Mouse (Mus musculus) left cerebral cortex, postnatal 25 days (tissue): ENCODE results near the gene Dpf1. TPM values are rescaled to one million over a fixed set of nuclear protein-coding genes. Genes with fewer than 3 reads are reported as not detected.

Experiments used
- DNase-seq, 2 experiments: peaks; one replicate each; pipeline ENCODE4 v3.0.0; 2022; ENCODE audit warnings: low spot score in 2 of 2, mixed read lengths in 1 of 2
- intact Hi-C: fragments of 180-260 bp; cut with DNase I; formaldehyde crosslinking; loops from one replicate; pipeline ENCODE4 v1.15.1; 2025
- total RNA-seq, 2 experiments: library from RNA; stranded (reverse); gene quantifications; 2 replicates each; pipeline ENCODE4 v1.2.3; 2021

Dpf1 gene
- total RNA-seq, 2 experiments from 2014 or later, result 110 to 115 TPM

DNA sequence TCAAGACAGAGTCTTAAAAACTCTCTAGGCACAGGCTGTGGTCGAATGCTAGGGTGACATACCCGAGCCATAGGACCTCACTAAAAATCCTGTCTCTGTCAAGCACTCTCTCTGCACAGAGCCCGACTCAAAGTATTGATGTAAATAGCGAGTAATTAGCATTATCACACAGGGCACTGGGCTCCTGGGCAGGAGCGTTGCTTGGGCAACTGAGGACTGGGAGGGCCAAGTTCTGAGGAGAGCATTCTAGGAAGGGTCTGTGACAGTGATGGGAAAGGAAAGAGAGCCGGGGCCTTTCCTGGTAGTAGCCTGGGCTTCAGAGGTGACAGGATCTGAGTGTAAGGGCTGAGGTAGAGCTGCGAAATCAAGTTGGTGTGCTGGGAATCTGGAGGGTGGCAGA lies 2.4 kb downstream of the Dpf1 start:
- intact Hi-C loops, result loop anchor here (2.0 kb wide), 1 partner anchor 59 kb away; no protein-coding TSS in a partner anchor
- no peak for DNase-seq

DNA sequence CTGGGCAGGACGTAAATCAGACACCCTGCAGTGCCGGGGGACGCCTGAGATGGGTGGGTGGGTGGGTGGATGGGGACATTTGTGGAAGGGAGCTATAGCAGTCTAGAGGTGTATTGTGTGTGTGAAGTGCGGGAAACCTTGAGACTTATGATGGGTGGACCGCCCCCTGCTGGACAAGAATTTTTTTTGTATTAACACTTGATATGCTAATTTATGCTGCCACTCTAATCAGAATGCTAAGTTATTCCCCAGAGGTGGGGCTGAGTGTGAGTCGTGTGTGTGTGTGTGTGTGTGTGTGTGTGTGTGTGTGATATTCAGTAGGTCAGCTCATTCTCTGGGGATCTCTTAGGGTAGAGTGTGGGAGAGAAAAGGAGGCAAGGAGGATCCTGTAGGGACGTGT lies 2.9 kb downstream of the Dpf1 start:
- peak; percentile 51 to 64 for DNase-seq
- intact Hi-C loops, result loop anchor here (2.0 kb wide), 1 partner anchor 58 kb away; no protein-coding TSS in a partner anchor

DNA sequence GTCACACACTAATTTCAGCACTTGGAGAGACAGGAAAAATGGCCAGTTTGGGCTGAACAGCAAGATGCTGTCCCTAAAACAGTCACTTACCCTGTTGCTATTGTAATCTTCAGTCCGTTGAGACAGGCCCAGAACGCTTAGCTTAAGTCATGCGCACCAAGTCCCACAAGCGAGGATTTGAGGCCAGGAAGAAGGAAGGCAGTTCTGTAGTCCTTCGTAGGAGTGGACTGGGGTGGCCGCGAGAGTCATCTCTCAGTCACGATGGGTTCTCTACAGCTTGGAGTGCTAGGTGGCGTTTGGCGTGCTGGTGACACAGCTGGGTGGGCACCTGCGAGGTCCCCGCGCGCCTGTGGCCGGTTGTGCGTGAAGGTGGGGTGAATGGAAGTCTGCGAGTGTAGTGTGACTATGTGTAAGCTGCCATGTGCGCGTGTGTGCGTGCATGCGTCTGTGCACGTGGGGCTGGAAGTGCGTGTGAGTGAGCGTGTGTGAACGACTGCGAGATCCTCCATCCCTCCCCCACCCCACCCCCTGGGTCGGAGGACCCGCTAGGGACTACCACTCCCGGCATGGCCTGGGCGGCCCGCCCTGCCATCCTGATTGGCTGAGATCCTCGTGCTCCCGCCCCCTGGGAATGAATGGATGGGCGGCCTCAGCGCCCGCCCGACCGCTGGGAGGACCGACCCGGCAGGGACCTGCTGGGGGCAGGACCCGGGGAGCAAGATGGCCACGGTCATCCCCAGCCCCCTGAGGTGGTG lies 3.8 kb downstream of the Dpf1 start:
- intact Hi-C loops, result loop anchor here (2.0 kb wide), 1 partner anchor 57 kb away; no protein-coding TSS in a partner anchor
- peak; percentile 94 to 97 for DNase-seq

GRCm38 (mm10) chr7:29309221-29309721 lies 5.5 kb downstream of the Dpf1 start:
- intact Hi-C loops, result no loop called here
- peak; percentile 70 to 78 for DNase-seq

- intact Hi-C loops, result no loop called here
- DNase-seq, result no peak
Observed at GRCm38 (mm10) chr7:29309749-29310148, 6.0 kb downstream of the Dpf1 start.

- intact Hi-C loops, result no loop called here
- DNase-seq, result peak; percentile 52 to 78
Observed at GRCm38 (mm10) chr7:29313051-29313450, 9.3 kb downstream of the Dpf1 start.

DNA sequence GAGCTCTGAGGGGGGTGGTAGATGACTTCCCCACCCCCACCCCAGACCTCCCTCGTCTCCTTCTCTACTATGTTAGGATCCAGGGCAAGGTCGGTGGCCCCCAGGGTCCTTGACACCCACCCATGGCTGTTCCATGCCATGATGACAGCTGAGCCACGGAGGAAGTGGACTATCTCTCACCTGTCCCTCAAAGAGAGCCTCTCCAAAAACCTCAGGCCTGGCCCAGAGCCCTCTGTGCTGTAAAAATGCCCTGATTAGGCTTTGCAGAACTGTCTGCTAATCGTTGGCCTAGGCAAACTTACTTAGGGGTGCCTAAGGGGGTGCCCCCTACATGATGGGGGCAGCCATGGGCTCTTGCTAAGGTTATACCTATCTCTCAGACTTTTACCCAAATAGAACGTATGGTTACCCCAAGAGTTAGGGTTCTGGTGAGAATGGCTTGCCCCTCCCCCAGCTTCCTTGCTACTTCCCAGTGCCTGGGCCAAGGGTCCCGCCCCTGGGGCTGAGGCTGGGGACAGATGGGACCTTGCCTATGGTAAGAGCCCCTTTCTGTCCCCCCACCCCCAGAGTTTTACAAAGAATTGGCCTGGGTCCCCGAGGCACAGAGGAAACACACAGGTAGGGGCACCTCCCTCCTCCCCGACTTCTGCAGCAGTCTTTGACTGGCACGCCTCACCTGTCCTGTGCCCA lies 10.0 kb downstream of the Dpf1 start:
- DNase-seq, result no peak
- intact Hi-C loops, result no loop called here

DNA sequence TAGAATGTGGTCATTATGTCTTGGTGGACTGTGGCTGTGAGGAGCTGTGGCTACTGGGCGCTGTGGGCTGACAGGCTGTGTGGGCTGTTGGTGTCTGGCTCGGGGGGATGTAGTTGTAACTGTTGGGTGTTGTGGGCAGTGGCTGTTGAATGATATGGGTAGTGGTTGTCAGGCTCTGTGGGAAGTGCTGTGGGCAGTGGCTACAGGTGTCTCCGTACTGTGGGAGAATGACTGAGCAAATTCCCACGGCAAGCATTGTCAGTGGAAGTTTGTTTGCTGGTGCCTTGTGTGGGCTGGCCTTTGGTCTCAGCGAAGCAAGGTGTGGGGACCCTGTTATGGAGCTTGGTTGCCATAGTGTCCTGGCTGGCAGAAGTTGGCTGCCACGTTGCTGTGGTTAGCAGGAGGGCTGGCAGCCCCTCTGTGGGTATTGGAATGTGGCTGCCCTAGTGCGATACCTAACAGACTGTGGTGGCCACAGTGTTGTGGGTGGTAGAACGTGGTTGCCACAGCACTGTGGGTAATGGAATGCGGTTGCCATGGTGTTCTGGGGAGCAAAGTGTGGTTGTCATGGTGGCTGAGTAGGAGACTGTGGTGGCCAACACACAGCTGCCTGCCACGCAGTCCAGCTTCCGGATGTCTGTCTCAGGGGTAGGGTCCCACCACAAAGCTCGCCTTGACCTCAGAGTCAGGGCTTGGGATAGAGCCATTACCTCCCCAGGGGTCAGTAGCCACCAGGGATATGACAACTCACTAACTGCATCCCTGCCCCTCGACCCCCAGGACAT lies 11.3 kb downstream of the Dpf1 start:
- intact Hi-C loops, result no loop called here
- DNase-seq, result peak; percentile 77 to 91

- intact Hi-C loops, result no loop called here
- peak; percentile 45 to 78 for DNase-seq
Observed at GRCm38 (mm10) chr7:29316137-29316734, 12.5 kb downstream of the Dpf1 start.

DNA sequence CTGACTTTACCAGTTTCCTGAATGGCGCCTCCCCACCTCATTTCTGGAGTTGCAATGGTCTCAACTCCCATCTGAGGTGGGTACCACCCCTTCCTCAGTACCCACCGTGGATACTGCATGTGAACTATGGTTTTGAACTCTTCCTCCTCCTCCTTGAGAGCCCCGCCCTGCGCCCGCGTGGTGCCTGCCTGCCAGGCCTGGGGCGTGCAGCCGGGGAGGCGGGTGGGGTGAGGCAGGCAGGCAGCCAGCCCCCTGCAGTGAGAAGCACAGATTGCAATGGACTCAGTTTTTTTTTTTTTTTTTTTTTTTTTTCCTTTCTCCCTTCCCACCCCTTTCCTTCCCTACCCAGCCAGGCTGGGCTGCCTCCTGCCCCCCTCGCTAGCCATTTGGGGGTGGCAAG lies 13.2 kb downstream of the Dpf1 start:
- intact Hi-C loops, result no loop called here
- DNase-seq, result peak; percentile 74 to 84

DNA sequence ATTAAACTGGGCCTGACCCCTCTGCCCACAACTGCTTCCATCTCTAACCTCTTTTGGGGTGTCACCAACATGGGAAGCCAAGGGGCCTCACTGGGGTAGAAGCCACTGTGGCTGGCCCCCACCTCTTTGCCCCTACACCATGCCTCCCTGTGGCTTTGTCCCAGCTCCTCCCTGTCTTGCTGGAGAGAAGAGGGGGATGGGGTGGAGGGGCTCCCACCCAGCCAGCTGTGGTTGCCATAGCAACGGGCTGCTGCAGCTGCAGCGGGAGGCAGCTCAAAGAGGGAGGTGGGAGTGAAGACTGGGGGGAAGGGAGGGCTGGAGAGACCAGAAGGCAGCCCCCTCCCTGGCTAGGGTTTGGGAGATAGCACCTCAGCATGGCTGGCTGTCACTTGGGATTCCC lies 13.8 kb downstream of the Dpf1 start:
- intact Hi-C loops, result no loop called here
- DNase-seq, result peak; percentile 51

GRCm38 (mm10) chr7:29318115-29318911 lies 14.6 kb downstream of the Dpf1 start:
- intact Hi-C loops, result no loop called here
- peak; percentile 65 to 86 for DNase-seq

DNA sequence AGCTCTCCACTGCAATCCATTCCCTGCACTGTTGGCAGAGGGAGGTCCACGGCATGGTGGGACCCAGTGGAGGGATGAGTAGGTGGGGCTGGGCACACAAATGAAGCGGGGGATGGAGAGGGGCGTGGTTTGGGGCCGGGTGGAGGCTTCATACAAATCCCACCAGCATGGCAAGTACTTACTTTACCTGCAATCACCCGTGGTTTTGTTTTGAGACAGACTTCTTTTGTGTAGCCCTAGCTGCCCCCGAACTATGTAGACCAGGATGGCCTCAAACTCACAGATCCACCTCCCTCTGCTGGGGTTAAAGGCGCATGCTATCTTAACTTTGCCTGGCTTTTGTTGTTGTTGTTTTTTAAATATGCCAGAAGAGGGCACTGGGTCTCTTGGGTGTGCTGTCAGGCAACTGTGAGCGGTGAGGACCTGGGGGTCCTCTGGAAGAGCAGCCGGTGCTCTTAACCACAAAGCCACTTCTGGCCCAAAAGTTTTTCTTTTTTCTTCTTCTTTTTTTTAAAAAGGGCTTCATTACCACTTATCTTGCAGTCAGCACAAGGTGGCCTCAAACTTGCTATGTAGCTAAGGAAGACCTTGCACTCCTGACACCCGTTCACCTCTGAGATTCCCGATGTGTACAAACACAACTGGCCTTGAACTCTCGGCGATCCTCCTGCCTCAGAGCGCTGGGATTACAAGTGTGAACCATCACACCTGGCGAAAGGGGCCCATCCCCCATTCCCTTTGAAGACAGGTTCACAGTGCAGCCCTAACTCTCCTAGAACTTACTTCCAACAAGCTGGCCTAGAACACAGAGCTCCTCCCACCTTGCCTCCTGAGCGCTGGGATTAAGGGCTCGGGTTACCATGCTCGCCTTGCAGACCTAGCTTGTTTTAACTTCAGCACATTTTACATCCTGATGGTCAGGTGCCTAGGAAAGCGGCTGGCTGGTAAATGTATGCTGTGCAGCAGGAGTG lies 15.9 kb downstream of the Dpf1 start:
- intact Hi-C loops, result no loop called here
- no peak for DNase-seq

GRCm38 (mm10) chr7:29327087-29327486 lies 23.3 kb downstream of the Dpf1 start:
- intact Hi-C loops, result no loop called here

DNA sequence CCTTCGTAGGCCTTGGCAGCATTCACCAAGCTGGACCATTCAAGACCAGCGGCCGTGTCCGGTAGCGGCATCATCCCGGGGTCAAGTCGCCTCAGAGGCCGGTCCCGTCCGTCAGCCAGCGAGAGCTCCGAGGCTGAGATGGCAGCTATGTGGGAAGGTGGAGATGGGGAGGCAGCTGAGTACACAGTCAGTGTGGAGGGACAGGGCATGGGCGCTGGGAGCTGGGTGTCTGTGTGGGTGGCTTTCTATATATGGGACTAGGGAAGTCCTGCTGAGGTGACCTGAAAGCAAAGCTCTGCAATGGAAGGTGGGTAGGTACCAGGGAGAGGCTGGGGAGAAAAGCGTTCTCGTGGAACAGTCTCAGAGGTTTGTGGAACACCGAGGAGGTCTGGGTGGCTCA lies 25.2 kb downstream of the Dpf1 start:
- intact Hi-C loops, result no loop called here
- peak in 1 of 2 experiments; percentile 61 for DNase-seq

More at GRCm38 (mm10) chr7:29327087-29327486, 23.3 kb downstream of the Dpf1 start:
- no peak for DNase-seq

DNA sequence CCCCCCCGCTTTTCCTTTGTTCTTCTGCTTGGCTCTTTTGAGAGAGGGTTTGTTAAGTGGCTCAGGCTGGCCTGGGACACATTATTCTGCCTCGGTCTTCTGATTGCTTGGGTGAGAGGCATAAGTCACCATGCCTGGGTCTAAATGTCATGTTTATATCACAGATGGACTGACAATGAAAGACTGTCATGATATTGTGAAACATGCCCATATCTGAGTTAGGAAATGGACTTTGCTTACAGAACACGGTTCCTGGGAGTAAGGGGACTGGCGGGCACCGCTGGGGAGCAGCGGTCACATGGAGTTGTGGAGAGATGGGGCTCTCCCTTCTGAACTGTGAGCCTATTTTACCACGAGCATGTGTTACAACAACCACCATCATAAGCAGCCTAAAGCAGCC lies 30.4 kb downstream of the Dpf1 start:
- no peak for DNase-seq
- intact Hi-C loops, result no loop called here

- intact Hi-C loops, result no loop called here
- DNase-seq, result no peak
Observed at GRCm38 (mm10) chr7:29335276-29335675, 31.5 kb downstream of the Dpf1 start.
